Mouse (Mus musculus): ENCODE results near the gene Lpcat3.

GRCm38 (mm10) chr6:124719354-124719978 is 56.6 kb downstream of the Lpcat3 start:
- TF ChIP-seq CTCF (IDR thresholded peaks at IDR 0.05; ENCODE audit: low read depth) (no peak), EP300 (IDR thresholded peaks at IDR 0.05; ENCODE audit: low read depth) (no peak)
